Mouse (Mus musculus) CD4-positive naive resting alpha-beta T cell, adult 76 days (primary cell): ENCODE measurements around the gene Olig1. TPM values are rescaled to one million over a fixed set of nuclear protein-coding genes. Genes with fewer than 3 reads are reported as not detected.

Experiments
- total RNA-seq: library from RNA; stranded (reverse); gene quantifications from one replicate; pipeline ENCODE4 v1.2.4, GENCODE M21; 2023

Olig1 gene
- total RNA-seq: not detected

GRCm38 (mm10) chr16:91269468-91270211 lies at the start of gene Olig1:
Olig1 (plus strand) TSS chr16:91269772.

GRCm38 (mm10) chr16:91225233-91226037 lies 44.1 kb upstream of the Olig1 start, which contains the start of gene Olig2:
Olig2 (plus strand) TSS chr16:91225457.

Other genes starting within 250 kb of the Olig1 start
- gene Paxbp1, start 225.2 kb upstream of the Olig1 start, total RNA-seq: 146 TPM
- 1.6 TPM for gene 4932438H23Rik, start 174.7 kb upstream of the Olig1 start, total RNA-seq
- gene Olig2, start 44.3 kb upstream of the Olig1 start, total RNA-seq: not detected
- 41.9 TPM for gene Ifnar2, start 103.0 kb downstream of the Olig1 start, total RNA-seq
- not detected for gene Gm21970, start 121.9 kb downstream of the Olig1 start, total RNA-seq
- 37.4 TPM for gene Il10rb, start 136.4 kb downstream of the Olig1 start, total RNA-seq
- 155 TPM for gene Ifnar1, start 215.5 kb downstream of the Olig1 start, total RNA-seq